ENCODE assay signal across 22 mouse cellular contexts in the genomic region with DNA sequence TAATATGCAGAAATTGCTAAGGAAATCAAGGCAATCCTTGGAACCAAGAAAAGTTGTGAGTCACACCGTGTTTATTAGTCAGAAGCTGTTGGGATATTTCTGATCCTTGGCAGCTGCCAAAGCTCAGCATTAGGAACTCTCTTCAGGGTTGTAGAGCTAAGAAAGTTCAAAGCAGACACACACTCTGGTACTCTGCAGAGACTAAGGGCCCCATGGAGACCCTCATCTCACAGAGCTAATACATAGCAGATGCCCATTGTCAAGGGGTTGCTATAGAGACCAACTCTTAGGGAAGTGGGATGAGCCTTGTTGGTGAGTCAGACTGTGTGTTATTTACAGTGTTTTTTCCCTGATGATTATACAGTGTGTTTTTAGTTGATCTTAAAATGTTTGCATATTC.
DNase-seq lines count a peak whose midpoint lies in the region; ATAC-seq and TF ChIP-seq lines count a peak whose summit lies in the region.
"Had no signal": no experiment of that assay in that cellular context is flagged by ENCODE, and none has a peak within 500 bp of the region (broad histone marks: within the 10 kb centered on the region; RNA-seq: fewer than 3 reads in every experiment).

No protein-coding gene starts in this region.

- H3K9ac ChIP-seq in limb, embryonic 13.5 days, result no peak overlapping the region
- H3K9ac ChIP-seq: embryonic facial prominence, embryonic 15.5 days; heart, embryonic 13.5 days; hindbrain, embryonic 15.5 days had no signal

- no peak for TF ChIP-seq POLR2A in testis, adult 2 months (IDR thresholded peaks at IDR 0.05; ENCODE audit: control insufficient read depth, low read depth, low read length)

- WGBS in limb, embryonic 13.5 days, result 41% methylated on average over 1 of the region's 1 CpGs
- WGBS in limb, embryonic 10.5 days, result 60% methylated on average over 1 of the region's 1 CpGs

- ATAC-seq in limb, embryonic 13.5 days (ENCODE audit: low FRiP score, low read depth), result peak; percentile 59; the same call in 1 of the 2 replicates
- ATAC-seq: CD4-positive, CD25-positive, alpha-beta regulatory T cell, adult 4 months had no signal

- DNase-seq in embryo, embryonic 10 days (ENCODE audit: low spot score), result peak; percentile 65
- no peak for DNase-seq in embryo, embryonic 9.5 days (ENCODE audit: extremely low spot score)
- DNase-seq in limb, embryonic 10.5 days (ENCODE audit: low spot score), result no peak
- DNase-seq in testis, postnatal 10 days (ENCODE audit: low spot score), result no peak
- no peak for DNase-seq in kidney, postnatal 25 days
- DNase-seq in left cerebral cortex, postnatal 10 days (ENCODE audit: extremely low spot score in 1 of 2, low spot score in 2 of 2), result no peak
- DNase-seq: adrenal gland, postnatal 25 days; cerebellum, adult 2 months; heart, adult 11 months; kidney, adult 11 months; layer of hippocampus, postnatal 36 days; left cerebral cortex, postnatal 4 days; lung, adult 2 months; retina, postnatal 1 day had no signal

- no peak overlapping the region for H3K4me2 ChIP-seq in limb, embryonic 13.5 days (replicated peaks)
- H3K4me2 ChIP-seq: embryonic facial prominence, embryonic 15.5 days; heart, embryonic 13.5 days; hindbrain, embryonic 15.5 days; liver, embryonic 11.5 days had no signal

- H3K27me3 ChIP-seq in limb, embryonic 13.5 days, result no peaks in the 10 kb centered on the region
- no peaks in the 10 kb centered on the region for H3K27me3 ChIP-seq in limb, embryonic 10.5 days (ENCODE audit: low read depth, poor library complexity, severe bottlenecking)
- H3K27me3 ChIP-seq in testis, adult 2 months (ENCODE audit: control insufficient read depth, insufficient read depth, low read length), result no peaks in the 10 kb centered on the region
- H3K27me3 ChIP-seq: embryonic facial prominence, embryonic 15.5 days; heart, embryonic 13.5 days; hindbrain, embryonic 15.5 days; megakaryocyte, embryonic 14.5 days had no signal

- no peaks in the 10 kb centered on the region for H3K36me3 ChIP-seq in limb, embryonic 13.5 days
- H3K36me3 ChIP-seq in limb, embryonic 10.5 days, result no peaks in the 10 kb centered on the region
- H3K36me3 ChIP-seq in testis, adult 2 months (ENCODE audit: control insufficient read depth, insufficient read depth, low read length), result no peaks in the 10 kb centered on the region
- H3K36me3 ChIP-seq: embryonic facial prominence, embryonic 15.5 days; heart, embryonic 13.5 days; hindbrain, embryonic 15.5 days had no signal

- intact Hi-C loops in left cerebral cortex, postnatal 10 days (cut with DNase I), result no loop called here

- H3K4me1 ChIP-seq in limb, embryonic 13.5 days, result no peaks in the 10 kb centered on the region
- H3K4me1 ChIP-seq in limb, embryonic 10.5 days, result peaks cover 4% of the 10 kb centered on the region; the same call in 1 of the 2 replicates
- no peaks in the 10 kb centered on the region for H3K4me1 ChIP-seq in testis, adult 2 months (ENCODE audit: control insufficient read depth, insufficient read depth, low read length)
- H3K4me1 ChIP-seq: embryonic facial prominence, embryonic 15.5 days; heart, embryonic 13.5 days; hindbrain, embryonic 15.5 days; megakaryocyte, embryonic 14.5 days had no signal

- no peaks in the 10 kb centered on the region for H3K9me3 ChIP-seq in limb, embryonic 13.5 days
- H3K9me3 ChIP-seq in limb, embryonic 10.5 days (replicated peaks), result no peaks in the 10 kb centered on the region
- H3K9me3 ChIP-seq: embryonic facial prominence, embryonic 15.5 days; heart, embryonic 13.5 days; hindbrain, embryonic 15.5 days; megakaryocyte, embryonic 14.5 days had no signal

- no peak overlapping the region for H3K27ac ChIP-seq in limb, embryonic 13.5 days
- H3K27ac ChIP-seq in limb, embryonic 10.5 days, result no peak overlapping the region
- H3K27ac ChIP-seq in testis, adult 2 months (ENCODE audit: control insufficient read depth, insufficient read depth, low read depth, low read length), result no peak overlapping the region
- H3K27ac ChIP-seq: embryonic facial prominence, embryonic 15.5 days; heart, embryonic 13.5 days; hindbrain, embryonic 15.5 days had no signal

- no peak overlapping the region for H3K4me3 ChIP-seq in limb, embryonic 13.5 days
- no peak overlapping the region for H3K4me3 ChIP-seq in limb, embryonic 10.5 days
- peak overlapping the region; percentile 11; the same call in 1 of the 2 replicates for H3K4me3 ChIP-seq in testis, adult 2 months (ENCODE audit: control insufficient read depth, low read depth, low read length)
- H3K4me3 ChIP-seq: embryonic facial prominence, embryonic 15.5 days; heart, embryonic 13.5 days; hindbrain, embryonic 15.5 days; megakaryocyte, embryonic 14.5 days had no signal

- no peak for TF ChIP-seq CTCF in testis, adult 2 months (IDR thresholded peaks at IDR 0.05; ENCODE audit: control insufficient read depth, insufficient read depth, insufficient replicate concordance, low read depth, low read length)
